Mouse (Mus musculus): ENCODE data around the gene Fgf5. TPM values are rescaled to one million over a fixed set of nuclear protein-coding genes. Genes with fewer than 3 reads are reported as not detected.

Gene Fgf5
- polyA plus RNA-seq, 1 experiment from 2014 or later: 2.3 TPM

Other genes starting within 250 kb of the Fgf5 start
- 7.0 and 8.3 TPM in 2 replicates for gene Antxr2, start 223.1 kb upstream of the Fgf5 start, polyA plus RNA-seq (2014; fragmentation: Nextera tagmentation; extraction: Ambion mirVana)
- not detected in 2 replicates for gene Prdm8, start 87.0 kb upstream of the Fgf5 start, polyA plus RNA-seq (2014; fragmentation: Nextera tagmentation; extraction: Ambion mirVana)
- gene Cfap299, start 75.1 kb downstream of the Fgf5 start, polyA plus RNA-seq (2014; fragmentation: Nextera tagmentation; extraction: Ambion mirVana): 0.70 TPM in 1 of 2 replicates, not detected in the other